Mouse (Mus musculus) midbrain, embryonic 13.5 days (tissue): ENCODE data around the gene Nat8f5. TPM values are rescaled to one million over a fixed set of nuclear protein-coding genes. Genes with fewer than 3 reads are reported as not detected.
"Not testable (repeated sequence)": the region's sequence is repeated elsewhere in the genome, so short reads cannot be mapped to it uniquely, and the experiment has no call there.

Experiments
- ATAC-seq: fragments of 200-750 bp; cut with Nextera tagmentation; 2 replicates; pipeline ENCODE4 v1.8.0; 2017; ENCODE audit warnings: mild to moderate bottlenecking, moderate TSS enrichment, moderate library complexity
- H3K27ac ChIP-seq: fragments of 300-500 bp; sonication (generic); 2 replicates; pipeline ENCODE4 v1.5.1; 2015; ENCODE audit warnings: inconsistent platforms, mild to moderate bottlenecking, moderate library complexity
- H3K27me3 ChIP-seq: fragments of 300-500 bp; sonication (generic); 2 replicates; pipeline ENCODE4 v1.6.1; 2015; ENCODE audit warnings: mild to moderate bottlenecking, inconsistent platforms
- H3K36me3 ChIP-seq: fragments of 300-500 bp; sonication (generic); 2 replicates; pipeline ENCODE4 v1.6.1; 2015; ENCODE audit warnings: mild to moderate bottlenecking, inconsistent platforms
- H3K4me1 ChIP-seq: fragments of 300-500 bp; sonication (generic); replicated peaks from 2 replicates; pipeline ENCODE4 v1.6.1; 2015; ENCODE audit warnings: inconsistent platforms
- H3K4me2 ChIP-seq: fragments of 300-500 bp; sonication (generic); replicated peaks from 2 replicates; pipeline ENCODE4 v1.6.1; 2015; ENCODE audit warnings: moderate library complexity, mild to moderate bottlenecking, inconsistent platforms
- H3K4me3 ChIP-seq: fragments of 300-500 bp; sonication (generic); replicated peaks from 2 replicates; pipeline ENCODE4 v1.5.1; 2015; ENCODE audit warnings: mild to moderate bottlenecking, inconsistent platforms
- H3K9ac ChIP-seq: fragments of 300-500 bp; sonication (generic); replicated peaks from 2 replicates; pipeline ENCODE4 v1.6.1; 2015; ENCODE audit warnings: mild to moderate bottlenecking, inconsistent platforms
- H3K9me3 ChIP-seq: fragments of 300-500 bp; sonication (generic); 2 replicates; pipeline ENCODE4 v1.6.1; 2016; ENCODE audit warnings: mild to moderate bottlenecking, inconsistent platforms
- WGBS: fragments of 180-500 bp; shearing (Covaris S2); methylation state at CpG from one replicate; pipeline ENCODE4 v1.1.7; 2015; 5-methylcytosine and 5-hydroxymethylcytosine counted together
- polyA plus RNA-seq: library from polyadenylated mRNA; unstranded; fragments of >200 nt; fragmentation: Nextera tagmentation; extraction: Ambion mirVana; gene quantifications from 2 replicates; pipeline ENCODE4 v1.2.1, GENCODE M21; 2015

Nat8f5 gene
- polyA plus RNA-seq, 1 experiment from 2014 or later = 0.22 TPM

DNA sequence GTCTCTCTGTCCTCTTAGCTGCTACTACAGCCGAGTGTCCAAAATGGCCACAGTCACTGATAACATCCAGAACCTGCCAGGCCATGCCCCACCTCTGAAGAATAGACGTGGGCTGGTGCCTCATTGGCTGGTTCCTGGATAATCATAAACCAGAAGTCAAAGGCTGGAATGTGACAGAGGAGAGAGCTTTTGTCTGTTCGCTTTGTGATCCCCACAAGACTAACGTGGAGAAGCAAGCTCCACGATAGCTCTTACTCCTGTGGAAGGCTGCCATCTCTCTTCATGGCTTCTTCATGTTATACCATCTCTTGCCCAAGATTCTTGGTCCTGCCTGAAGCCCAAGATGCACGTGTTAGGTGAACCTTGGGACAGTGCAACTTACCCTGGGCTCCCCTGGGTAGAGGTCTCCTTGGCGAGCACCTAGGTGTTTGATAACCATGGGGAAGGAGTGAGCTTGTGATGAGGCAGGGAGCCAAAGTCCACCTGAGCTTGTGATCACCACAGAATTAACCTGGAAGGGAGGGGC lies 11.1 kb upstream of the Nat8f5 start, which contains the start of gene Nat8:
Nat8 (minus strand) TSS at position 287 of the 526 bp plus-strand sequence.
- no peaks in the 10 kb centered on the region for H3K4me1 ChIP-seq
- no peaks in the 10 kb centered on the region for H3K27me3 ChIP-seq
- H3K36me3 ChIP-seq = no peaks in the 10 kb centered on the region
- no peak within 1 kb of the TSS for H3K4me2 ChIP-seq
- WGBS = 83% methylated on average over 7 of the region's 7 CpGs
- H3K27ac ChIP-seq = no peak within 1 kb of the TSS
- H3K9me3 ChIP-seq = no peaks in the 10 kb centered on the region
- no peak for ATAC-seq
- no peak within 1 kb of the TSS for H3K4me3 ChIP-seq
- H3K9ac ChIP-seq = no peak within 1 kb of the TSS

DNA sequence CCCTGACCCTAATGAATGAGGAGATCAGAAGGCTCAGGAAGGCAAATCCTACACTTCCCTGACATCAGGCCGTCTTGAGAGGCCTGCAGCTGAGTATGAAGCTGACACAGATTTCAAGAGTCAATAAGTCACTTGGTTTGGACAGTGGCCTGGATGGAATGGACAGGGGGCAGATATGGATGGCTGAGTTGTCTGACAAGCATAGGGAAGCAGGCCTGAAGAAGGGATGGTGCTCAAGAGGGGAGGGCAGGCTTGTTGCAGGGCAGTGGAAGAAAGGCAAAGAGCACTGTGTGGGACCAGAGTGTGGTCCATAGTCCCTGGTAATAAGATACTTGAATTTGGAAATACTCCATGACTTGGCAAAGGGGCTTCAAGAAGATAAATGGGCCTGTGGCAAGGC lies 8.7 kb upstream of the Nat8f5 start:
- no peak overlapping the region for H3K4me2 ChIP-seq
- H3K27ac ChIP-seq = no peak overlapping the region
- H3K27me3 ChIP-seq = no peaks in the 10 kb centered on the region
- no peak overlapping the region for H3K9ac ChIP-seq
- ATAC-seq = no peak
- H3K4me1 ChIP-seq = no peaks in the 10 kb centered on the region
- no peak overlapping the region for H3K4me3 ChIP-seq
- 67% methylated on average over 1 of the region's 1 CpGs for WGBS
- no peaks in the 10 kb centered on the region for H3K36me3 ChIP-seq
- no peaks in the 10 kb centered on the region for H3K9me3 ChIP-seq

DNA sequence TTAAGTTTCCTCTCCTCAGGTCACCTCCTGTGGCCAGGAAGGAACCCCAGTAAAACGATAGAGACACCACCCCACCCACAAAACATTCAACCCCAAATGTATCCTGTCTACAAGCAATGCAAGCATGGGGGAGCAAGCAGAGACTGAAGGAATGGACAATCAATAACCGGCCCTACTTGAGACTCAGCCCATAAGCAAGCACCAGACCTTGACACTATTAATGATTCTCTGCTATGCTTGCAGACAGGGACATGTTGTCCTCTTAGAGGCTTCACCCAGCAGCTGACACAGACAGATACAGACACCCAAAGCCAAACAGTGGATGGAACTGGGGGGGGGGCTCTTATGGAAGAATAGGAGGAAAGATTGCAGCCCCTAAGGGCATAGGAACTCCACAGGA lies 5.1 kb upstream of the Nat8f5 start:
- no peak overlapping the region for H3K4me2 ChIP-seq
- no peak overlapping the region for H3K9ac ChIP-seq
- H3K4me1 ChIP-seq = no peaks in the 10 kb centered on the region
- H3K27ac ChIP-seq = no peak overlapping the region
- no peaks in the 10 kb centered on the region for H3K27me3 ChIP-seq
- no peak overlapping the region for H3K4me3 ChIP-seq
- no peaks in the 10 kb centered on the region for H3K36me3 ChIP-seq
- H3K9me3 ChIP-seq = no peaks in the 10 kb centered on the region
- no peak for ATAC-seq
- 97% methylated on average over 2 of the region's 2 CpGs for WGBS

DNA sequence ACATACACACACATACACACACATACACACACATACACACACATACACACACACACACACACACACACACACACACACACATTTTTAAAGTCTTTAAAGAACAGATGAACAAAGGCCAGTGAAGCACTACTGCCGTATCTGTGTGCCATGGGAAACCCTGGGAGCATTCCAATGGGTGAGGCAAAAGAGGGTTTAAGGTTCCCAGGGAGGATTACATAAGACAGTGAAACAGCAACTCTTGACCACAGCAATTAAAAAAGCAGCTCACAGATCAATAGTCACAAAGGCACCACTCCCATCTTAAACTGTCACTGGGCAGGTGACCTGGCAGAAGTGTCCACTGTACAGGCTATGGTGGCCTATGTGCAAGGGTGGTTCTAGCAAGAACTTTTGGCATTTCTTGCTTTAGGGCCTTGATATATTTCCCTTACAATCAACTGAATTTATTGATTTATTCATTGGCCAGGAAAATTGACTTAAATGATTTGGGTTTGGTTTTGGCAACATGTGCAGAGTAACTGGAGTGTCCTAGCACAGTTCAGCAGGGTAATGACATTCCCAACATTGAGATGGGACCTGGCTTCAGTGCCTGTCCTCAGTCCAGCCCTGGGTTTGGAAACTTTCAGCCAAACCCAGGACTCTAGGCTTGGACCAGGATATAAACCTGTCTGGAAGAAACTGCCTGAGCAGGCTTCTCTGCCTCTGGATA lies 2.8 kb upstream of the Nat8f5 start:
- no peak overlapping the region for H3K4me2 ChIP-seq
- no peak overlapping the region for H3K27ac ChIP-seq
- ATAC-seq = no peak
- H3K9me3 ChIP-seq = no peaks in the 10 kb centered on the region
- 97% methylated on average over 1 of the region's 1 CpGs for WGBS
- H3K9ac ChIP-seq = no peak overlapping the region
- no peak overlapping the region for H3K4me3 ChIP-seq
- H3K4me1 ChIP-seq = no peaks in the 10 kb centered on the region
- H3K27me3 ChIP-seq = no peaks in the 10 kb centered on the region
- H3K36me3 ChIP-seq = no peaks in the 10 kb centered on the region

DNA sequence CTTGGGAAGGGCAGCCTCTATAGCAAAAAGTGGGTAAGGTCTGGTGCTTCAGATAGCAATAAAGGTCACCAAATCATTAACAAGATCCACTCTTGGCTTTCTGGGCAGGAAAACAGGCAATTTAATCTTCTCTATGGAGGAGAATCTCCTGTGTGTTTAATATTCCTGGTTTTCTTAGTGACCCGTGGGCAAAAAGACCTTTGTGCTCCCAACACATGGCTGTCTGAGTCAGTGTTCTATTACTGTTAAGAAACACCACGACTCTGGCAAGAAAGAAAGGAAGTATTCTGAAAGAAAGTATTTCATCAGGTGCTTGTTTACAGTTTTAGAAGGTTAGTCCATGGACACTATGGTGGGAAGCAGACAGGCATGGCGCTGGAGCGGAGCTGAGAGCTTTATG lies 1.5 kb upstream of the Nat8f5 start:
- 85% methylated on average over 4 of the region's 4 CpGs for WGBS
- no peaks in the 10 kb centered on the region for H3K4me1 ChIP-seq
- H3K9me3 ChIP-seq = no peaks in the 10 kb centered on the region
- no peak overlapping the region for H3K9ac ChIP-seq
- H3K27ac ChIP-seq = no peak overlapping the region
- no peaks in the 10 kb centered on the region for H3K36me3 ChIP-seq
- no peak overlapping the region for H3K4me3 ChIP-seq
- no peak for ATAC-seq
- H3K27me3 ChIP-seq = no peaks in the 10 kb centered on the region
- no peak overlapping the region for H3K4me2 ChIP-seq

DNA sequence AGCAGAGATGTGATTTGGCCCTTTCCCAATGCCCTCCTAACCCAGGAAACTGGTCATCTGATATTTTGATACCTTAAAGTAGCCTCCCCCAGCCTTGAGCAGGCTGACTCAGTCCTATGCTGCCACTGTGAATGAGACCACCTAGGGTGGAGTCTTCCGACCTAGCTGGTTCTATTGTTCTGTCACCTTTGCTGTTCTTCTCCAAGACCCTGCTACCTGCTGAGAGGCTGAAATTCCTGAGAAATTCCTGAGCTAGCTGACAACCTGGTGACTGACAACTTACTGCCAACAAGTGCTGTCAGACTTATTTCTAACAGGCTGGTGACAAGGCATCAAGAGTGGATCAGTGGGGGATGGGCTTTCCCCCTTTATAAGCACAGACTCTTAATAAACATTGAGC lies 2.4 kb downstream of the Nat8f5 start:
- Histone ChIP-seq H3K4me2 (no peak overlapping the region), H3K27ac (no peak overlapping the region), H3K27me3 (no peaks in the 10 kb centered on the region), H3K4me1 (no peaks in the 10 kb centered on the region), H3K36me3 (no peaks in the 10 kb centered on the region), H3K9ac (no peak overlapping the region), H3K9me3 (no peaks in the 10 kb centered on the region), H3K4me3 (no peak overlapping the region)
- WGBS = 24% methylated on average over 1 of the region's 1 CpGs
- no peak for ATAC-seq

DNA sequence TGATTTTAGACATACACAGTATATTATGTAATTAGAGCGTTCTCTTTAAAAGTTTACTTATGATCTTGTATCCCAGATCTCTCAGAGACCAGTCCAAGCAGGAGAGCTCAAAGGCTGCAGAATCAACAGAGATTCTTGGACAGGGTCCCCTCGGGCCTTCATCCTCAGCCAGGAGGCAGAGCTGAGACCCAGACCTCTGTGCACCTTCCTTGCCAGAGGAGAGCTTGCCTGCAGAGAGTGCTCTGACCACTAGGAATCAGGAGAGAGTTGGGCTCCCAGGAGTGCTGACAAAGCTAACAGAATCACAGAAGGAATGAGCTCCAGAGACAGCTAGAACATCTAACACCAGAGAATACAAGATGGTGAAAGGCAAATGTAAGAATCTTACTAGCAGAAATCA lies 7.4 kb downstream of the Nat8f5 start:
- Histone ChIP-seq H3K4me2 (no peak overlapping the region), H3K27ac (no peak overlapping the region), H3K9me3 (no peaks in the 10 kb centered on the region), H3K4me1 (no peaks in the 10 kb centered on the region), H3K36me3 (no peaks in the 10 kb centered on the region), H3K9ac (no peak overlapping the region), H3K4me3 (no peak overlapping the region), H3K27me3 (no peaks in the 10 kb centered on the region)
- no peak for ATAC-seq
- WGBS = 92% methylated on average over 2 of the region's 2 CpGs

DNA sequence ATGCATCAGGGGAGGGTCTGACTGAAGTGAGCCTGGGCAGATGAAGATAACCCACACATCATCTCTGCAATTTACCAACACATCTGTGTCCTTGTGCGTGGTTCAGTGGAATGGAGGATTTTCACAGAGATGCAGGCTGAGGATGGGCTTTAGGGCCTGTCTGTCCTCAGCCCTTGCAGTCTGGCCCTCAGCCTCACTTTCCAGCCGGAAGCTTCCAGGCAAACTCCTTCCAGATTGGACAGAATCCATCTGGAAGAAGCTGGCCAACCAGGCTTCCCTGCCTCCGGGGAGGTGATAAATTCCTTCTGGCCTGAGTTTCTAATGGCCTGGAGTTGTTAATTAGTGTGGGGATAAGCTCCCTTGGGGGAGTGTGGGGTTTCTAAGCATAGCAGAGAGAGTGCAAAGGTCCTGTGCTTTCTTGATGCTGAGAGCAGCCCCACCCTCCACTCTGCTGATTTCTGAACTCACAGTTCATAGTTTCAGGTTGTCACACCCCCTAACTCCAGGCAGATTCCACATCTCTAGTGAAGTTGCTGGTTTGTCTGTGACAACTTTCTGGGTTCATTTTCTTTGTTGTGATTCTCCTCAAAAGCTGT lies 9.7 kb downstream of the Nat8f5 start:
- H3K27me3 ChIP-seq, H3K4me3 ChIP-seq, H3K9ac ChIP-seq, H3K36me3 ChIP-seq, ATAC-seq, H3K27ac ChIP-seq, H3K4me2 ChIP-seq, H3K9me3 ChIP-seq, H3K4me1 ChIP-seq: not testable (repeated sequence)
- WGBS = 80% methylated on average over 3 of the region's 3 CpGs

DNA sequence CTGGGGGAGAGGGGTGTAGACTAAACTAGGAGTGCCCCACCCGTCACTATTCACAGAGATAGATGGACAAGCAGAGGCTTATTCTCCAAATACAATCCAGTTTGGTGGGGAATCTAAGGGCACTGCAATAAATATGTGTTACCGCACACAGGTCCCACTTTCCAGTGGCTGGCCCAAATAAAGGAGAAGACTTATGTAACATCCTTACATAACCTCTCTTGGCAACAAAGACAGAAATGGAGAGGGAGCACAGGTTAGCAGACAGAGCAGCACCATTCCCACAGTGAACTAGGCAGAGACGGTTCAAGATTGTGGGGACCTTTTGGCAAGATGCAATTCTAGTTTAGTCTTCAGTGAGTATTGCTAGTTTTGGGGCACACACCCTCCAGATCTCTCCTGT lies 10.3 kb downstream of the Nat8f5 start:
- H3K36me3 ChIP-seq, H3K9ac ChIP-seq, H3K9me3 ChIP-seq, H3K4me1 ChIP-seq, H3K4me3 ChIP-seq, H3K4me2 ChIP-seq, ATAC-seq, H3K27me3 ChIP-seq, H3K27ac ChIP-seq: not testable (repeated sequence)
- 96% methylated on average over 3 of the region's 3 CpGs for WGBS

DNA sequence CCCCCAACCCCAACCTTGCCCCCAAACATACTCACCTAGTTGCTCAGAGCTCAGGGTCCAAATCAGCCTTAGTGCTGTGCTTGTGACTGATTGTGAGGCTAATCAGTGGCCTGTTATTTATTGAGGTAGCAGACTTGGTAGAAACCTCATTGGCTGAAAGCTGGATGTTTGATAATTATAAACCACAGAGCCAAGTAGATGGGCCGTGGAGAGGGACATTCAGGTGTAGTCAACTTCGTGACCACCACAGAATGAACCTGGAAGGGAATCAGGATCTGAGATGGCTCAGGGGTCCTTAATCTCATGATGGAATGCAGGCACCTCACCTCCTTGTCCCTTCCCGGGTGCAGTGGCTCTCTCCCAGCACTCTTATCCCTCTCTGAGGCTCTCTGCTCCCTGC lies 11.0 kb downstream of the Nat8f5 start:
- not testable (repeated sequence) for H3K9me3 ChIP-seq, H3K9ac ChIP-seq, H3K4me2 ChIP-seq, H3K36me3 ChIP-seq, H3K4me1 ChIP-seq, H3K27me3 ChIP-seq, H3K27ac ChIP-seq, H3K4me3 ChIP-seq, ATAC-seq
- WGBS = 73% methylated on average over 3 of the region's 3 CpGs

DNA sequence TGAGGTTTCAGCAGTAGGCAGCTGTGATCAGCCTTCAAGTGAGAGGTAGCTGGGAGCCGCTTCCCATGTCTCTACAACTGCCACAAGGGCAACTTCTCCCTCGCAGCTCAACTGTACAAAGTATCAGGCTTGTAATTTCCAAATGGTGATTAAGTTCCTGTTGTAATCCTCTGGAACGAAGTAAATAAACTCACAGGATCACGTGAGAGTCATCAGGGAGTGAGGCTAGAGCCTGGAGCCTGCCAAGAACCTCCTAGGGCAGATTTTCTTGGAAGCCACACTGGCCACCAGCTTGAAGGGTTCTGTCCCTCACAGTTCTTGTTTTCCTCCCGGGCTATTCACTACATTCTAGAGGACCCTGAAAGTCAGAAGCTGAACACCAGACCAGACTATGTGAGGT lies 17.6 kb downstream of the Nat8f5 start:
- not testable (repeated sequence) for H3K4me1 ChIP-seq, H3K4me3 ChIP-seq, ATAC-seq, H3K9ac ChIP-seq, H3K9me3 ChIP-seq, H3K27me3 ChIP-seq, H3K4me2 ChIP-seq, H3K27ac ChIP-seq, H3K36me3 ChIP-seq
- 69% methylated on average over 5 of the region's 5 CpGs for WGBS
